Mouse (Mus musculus): Measurements from ENCODE around the gene Gkn1. TPM values are rescaled to one million over a fixed set of nuclear protein-coding genes. Genes with fewer than 3 reads are reported as not detected.

The Gkn1 gene
- total RNA-seq (2023): not detected

GRCm38 (mm10) chr6:87350829-87351228, at the start of gene Gkn1:
Gene Gkn1, minus strand, starts transcription at chr6:87350942.

DNA sequence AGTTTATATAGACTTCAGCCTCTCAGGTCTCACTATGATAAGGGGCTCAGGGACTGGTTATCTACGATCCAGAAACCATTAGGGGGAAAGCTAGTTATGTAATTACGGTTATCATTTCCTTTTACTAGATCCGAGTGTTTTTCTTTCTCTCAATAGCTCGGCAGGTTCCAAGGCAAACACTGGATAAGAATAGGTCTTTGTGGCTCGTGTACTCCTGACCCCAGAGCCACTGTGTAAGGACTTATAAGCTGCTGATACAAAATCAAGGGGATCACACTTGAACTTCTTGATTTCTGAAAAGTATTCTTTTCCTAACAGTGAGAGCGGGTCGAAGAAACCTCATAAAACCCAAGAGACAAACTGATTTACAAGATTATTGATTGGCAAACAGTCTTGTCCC, 38.1 kb upstream of the Gkn1 start, which contains the start of gene Gkn3:
TSS of gene Gkn3 (minus strand) at position 59 of the 400 bp plus-strand sequence.

DNA sequence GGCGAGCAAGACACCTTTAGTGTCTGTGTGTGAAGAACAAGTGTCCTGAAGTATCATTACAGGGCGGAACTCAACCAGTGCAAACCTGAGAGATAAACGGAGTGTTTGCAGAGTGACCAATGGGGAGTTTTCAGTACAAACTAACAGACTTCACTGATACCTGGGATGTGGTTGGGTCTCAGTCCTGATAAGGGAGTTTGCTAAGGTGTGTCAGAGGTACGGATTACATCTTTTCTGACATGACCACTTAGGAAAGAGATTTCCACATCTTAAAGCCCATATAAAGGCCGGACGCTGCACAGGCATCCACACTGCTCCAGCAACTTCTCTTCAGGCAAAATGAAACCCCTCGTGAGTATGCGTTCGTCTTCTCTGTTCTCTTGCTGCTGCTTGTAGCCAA, 22.3 kb upstream of the Gkn1 start, which contains the start of gene Gkn2:
TSS of gene Gkn2 (plus strand) at position 301 of the 400 bp plus-strand sequence.

DNA sequence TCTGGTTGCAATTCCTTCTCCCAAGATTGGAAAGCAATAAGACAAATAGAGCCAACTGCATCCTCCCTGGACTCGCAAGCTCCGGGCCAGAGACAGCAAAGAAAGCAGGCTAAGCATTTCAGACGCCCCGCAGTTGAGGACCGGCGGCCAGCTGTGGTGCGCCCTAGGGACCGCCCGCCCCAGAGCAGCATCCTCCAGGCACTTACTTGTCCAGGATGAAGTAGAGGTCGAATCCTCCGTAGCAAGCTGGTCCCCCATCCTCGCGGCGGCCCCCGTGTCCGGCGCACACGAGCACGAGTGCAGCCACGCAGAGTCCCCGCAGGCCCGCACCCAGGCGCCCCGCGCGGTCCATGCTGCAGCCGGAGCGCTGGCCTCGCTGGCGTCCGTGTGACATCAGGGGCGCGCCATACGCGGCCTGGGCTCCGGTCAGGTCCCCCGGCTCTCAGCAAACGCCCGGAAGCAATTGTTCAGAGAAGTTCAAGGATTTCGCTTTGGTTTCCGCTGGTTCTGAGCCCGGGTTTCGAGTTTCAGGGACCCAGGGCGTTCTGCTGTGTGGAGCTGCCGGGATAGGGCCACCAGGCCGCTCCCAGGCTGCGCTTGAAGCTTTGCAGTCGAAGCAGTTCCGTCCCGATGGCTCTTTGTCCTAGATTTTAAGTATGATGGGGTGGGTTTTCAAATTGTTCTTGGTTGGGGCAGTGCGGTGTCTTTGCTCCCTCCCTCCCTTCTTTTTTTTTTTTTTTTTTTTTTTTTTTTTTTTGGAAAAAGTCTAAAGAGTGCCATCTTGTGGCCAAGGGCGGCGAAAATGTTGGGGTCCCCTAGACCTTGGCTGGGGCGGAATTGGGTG, 15.4 kb downstream of the Gkn1 start, which contains the start of gene Antxr1:
TSS of gene Antxr1 (minus strand) at position 731 of the 844 bp plus-strand sequence.

Other genes with a start within 250 kb of the Gkn1 start
- not detected for gene D6Ertd527e, start 246.2 kb downstream of the Gkn1 start, total RNA-seq (2023)
- not detected for gene Antxr1, start 15.1 kb downstream of the Gkn1 start, total RNA-seq (2023)
- not detected for gene Gkn2, start 22.4 kb upstream of the Gkn1 start, total RNA-seq (2023)
- gene Gkn3, start 38.0 kb upstream of the Gkn1 start, total RNA-seq (2023): not detected
- not detected for gene Bmp10, start 78.1 kb upstream of the Gkn1 start, total RNA-seq (2023)
- gene Arhgap25, start 182.3 kb upstream of the Gkn1 start, total RNA-seq (2023): 78.8 TPM
- 0.24 TPM for gene Prokr1, start 239.8 kb upstream of the Gkn1 start, total RNA-seq (2023)